Mouse (Mus musculus): ENCODE results near the gene Rpl36al. TPM values are rescaled to one million over a fixed set of nuclear protein-coding genes. Genes with fewer than 3 reads are reported as not detected.

The Rpl36al gene
- 409 and 448 TPM in 2 replicates for polyA plus RNA-seq (2016; fragmentation: Nextera tagmentation; extraction: Ambion mirVana)

- Histone ChIP-seq H3K36me3 (peaks cover 14% of the 10 kb centered on the region), H3K27me3 (no peaks in the 10 kb centered on the region), H3K4me1 (peaks cover 19% of the 10 kb centered on the region), H3K4me2 (replicated peaks) (peak within 1 kb of the TSS; percentile 92), H3K9me3 (replicated peaks) (no peaks in the 10 kb centered on the region), H3K9ac (peak within 1 kb of the TSS; percentile 95), H3K4me3 (peak within 1 kb of the TSS; percentile 91), H3K27ac (peak within 1 kb of the TSS; percentile 95)
- ATAC-seq (ENCODE audit: low FRiP score) = peak; percentile 99
- WGBS = 1% methylated on average over 84 of the region's 84 CpGs
Observed at GRCm38 (mm10) chr12:69183583-69184308, at the start of gene Rpl36al, which contains the start of gene Mgat2. TSS of gene Rpl36al (minus strand) at chr12:69184083. TSS of gene Mgat2 (plus strand) at chr12:69184157.

- Histone ChIP-seq H3K9ac (no peak overlapping the region), H3K4me3 (no peak overlapping the region), H3K27ac (no peak overlapping the region), H3K36me3 (no peaks in the 10 kb centered on the region), H3K4me1 (no peaks in the 10 kb centered on the region; the same call in 1 of the 2 replicates), H3K27me3 (no peaks in the 10 kb centered on the region), H3K4me2 (replicated peaks) (no peak overlapping the region), H3K9me3 (replicated peaks) (no peaks in the 10 kb centered on the region)
- 68% methylated on average over 2 of the region's 2 CpGs for whole genome bisulfite sequencing
- ATAC-seq (ENCODE audit: low FRiP score) = no peak
Observed at GRCm38 (mm10) chr12:69229251-69229650, 45.4 kb upstream of the Rpl36al start.

- WGBS = 1% methylated on average over 37 of the region's 37 CpGs
- peak within 1 kb of the TSS; percentile 69 for H3K4me3 ChIP-seq
- no peaks in the 10 kb centered on the region for H3K36me3 ChIP-seq
- peak within 1 kb of the TSS; percentile 56 for H3K9ac ChIP-seq
- H3K4me2 ChIP-seq (replicated peaks) = peak within 1 kb of the TSS; percentile 59
- no peaks in the 10 kb centered on the region for H3K9me3 ChIP-seq (replicated peaks)
- no peaks in the 10 kb centered on the region for H3K27me3 ChIP-seq
- H3K4me1 ChIP-seq = no peaks in the 10 kb centered on the region; the same call in 1 of the 2 replicates
- peak within 1 kb of the TSS; percentile 78 for H3K27ac ChIP-seq
- peak; percentile 94 for ATAC-seq (ENCODE audit: low FRiP score)
Observed at GRCm38 (mm10) chr12:69227776-69228466, 44.0 kb upstream of the Rpl36al start, which contains the start of gene Pole2. TSS of gene Pole2 (minus strand) at chr12:69228195.

- H3K4me1 ChIP-seq = no peaks in the 10 kb centered on the region
- no peaks in the 10 kb centered on the region for H3K27me3 ChIP-seq
- no peak overlapping the region for H3K4me2 ChIP-seq (replicated peaks)
- no peaks in the 10 kb centered on the region for H3K9me3 ChIP-seq (replicated peaks)
- 91% methylated on average over 19 of the region's 19 CpGs for WGBS
- ATAC-seq (ENCODE audit: low FRiP score) = no peak
- H3K36me3 ChIP-seq = peaks cover 10% of the 10 kb centered on the region
- H3K27ac ChIP-seq = no peak overlapping the region
- no peak overlapping the region for H3K4me3 ChIP-seq
- H3K9ac ChIP-seq = no peak overlapping the region
Observed at GRCm38 (mm10) chr12:69220613-69221277, 36.9 kb upstream of the Rpl36al start.

GRCm38 (mm10) chr12:69216587-69216986 is 32.7 kb upstream of the Rpl36al start:
- Histone ChIP-seq H3K4me1 (no peaks in the 10 kb centered on the region), H3K4me3 (no peak overlapping the region), H3K27ac (no peak overlapping the region), H3K9me3 (replicated peaks) (no peaks in the 10 kb centered on the region), H3K36me3 (peaks cover 24% of the 10 kb centered on the region), H3K4me2 (replicated peaks) (no peak overlapping the region), H3K27me3 (no peaks in the 10 kb centered on the region), H3K9ac (no peak overlapping the region)
- 97% methylated on average over 7 of the region's 7 CpGs for WGBS
- no peak for ATAC-seq (ENCODE audit: low FRiP score)

GRCm38 (mm10) chr12:69215000-69215785 is 31.3 kb upstream of the Rpl36al start:
- peaks cover 22% of the 10 kb centered on the region for H3K36me3 ChIP-seq

GRCm38 (mm10) chr12:69214393-69214792 is 30.5 kb upstream of the Rpl36al start:
- no peak overlapping the region for H3K4me2 ChIP-seq (replicated peaks)
- peaks cover 22% of the 10 kb centered on the region for H3K36me3 ChIP-seq
- ATAC-seq (ENCODE audit: low FRiP score) = no peak
- H3K4me3 ChIP-seq = no peak overlapping the region
- H3K27me3 ChIP-seq = no peaks in the 10 kb centered on the region
- H3K9ac ChIP-seq = no peak overlapping the region
- no peaks in the 10 kb centered on the region for H3K9me3 ChIP-seq (replicated peaks)
- H3K27ac ChIP-seq = no peak overlapping the region
- H3K4me1 ChIP-seq = no peaks in the 10 kb centered on the region
- WGBS = 96% methylated on average over 7 of the region's 7 CpGs

More at GRCm38 (mm10) chr12:69215000-69215785, 31.3 kb upstream of the Rpl36al start:
- no peaks in the 10 kb centered on the region for H3K4me1 ChIP-seq
- no peaks in the 10 kb centered on the region for H3K27me3 ChIP-seq
- H3K4me2 ChIP-seq (replicated peaks) = no peak overlapping the region
- H3K4me3 ChIP-seq = no peak overlapping the region
- 92% methylated on average over 3 of the region's 3 CpGs for WGBS
- H3K9me3 ChIP-seq (replicated peaks) = no peaks in the 10 kb centered on the region
- H3K9ac ChIP-seq = no peak overlapping the region
- no peak for ATAC-seq (ENCODE audit: low FRiP score)
- H3K27ac ChIP-seq = no peak overlapping the region

- Histone ChIP-seq H3K27me3 (no peaks in the 10 kb centered on the region), H3K36me3 (peaks cover 20% of the 10 kb centered on the region; the same call in 1 of the 2 replicates), H3K9me3 (replicated peaks) (no peaks in the 10 kb centered on the region), H3K9ac (no peak overlapping the region), H3K4me3 (no peak overlapping the region), H3K4me2 (replicated peaks) (no peak overlapping the region), H3K27ac (no peak overlapping the region), H3K4me1 (no peaks in the 10 kb centered on the region)
- ATAC-seq (ENCODE audit: low FRiP score) = no peak
- 93% methylated on average over 13 of the region's 13 CpGs for WGBS
Observed at GRCm38 (mm10) chr12:69213186-69213777, 29.4 kb upstream of the Rpl36al start.

- no peaks in the 10 kb centered on the region for H3K4me1 ChIP-seq
- peaks cover 21% of the 10 kb centered on the region; the same call in 1 of the 2 replicates for H3K36me3 ChIP-seq
- no peaks in the 10 kb centered on the region for H3K27me3 ChIP-seq
- WGBS = 87% methylated on average over 5 of the region's 5 CpGs
- no peak overlapping the region for H3K27ac ChIP-seq
- no peak overlapping the region for H3K9ac ChIP-seq
- no peak for ATAC-seq (ENCODE audit: low FRiP score)
- H3K4me2 ChIP-seq (replicated peaks) = no peak overlapping the region
- no peaks in the 10 kb centered on the region for H3K9me3 ChIP-seq (replicated peaks)
- H3K4me3 ChIP-seq = no peak overlapping the region
Observed at GRCm38 (mm10) chr12:69211057-69211456, 27.2 kb upstream of the Rpl36al start.

GRCm38 (mm10) chr12:69210056-69210979 is 26.4 kb upstream of the Rpl36al start:
- no peaks in the 10 kb centered on the region for H3K27me3 ChIP-seq
- no peak for ATAC-seq (ENCODE audit: low FRiP score)
- H3K9ac ChIP-seq = no peak overlapping the region
- no peaks in the 10 kb centered on the region for H3K9me3 ChIP-seq (replicated peaks)
- WGBS = 85% methylated on average over 18 of the region's 18 CpGs
- no peak overlapping the region for H3K27ac ChIP-seq
- H3K4me2 ChIP-seq (replicated peaks) = no peak overlapping the region
- no peak overlapping the region for H3K4me3 ChIP-seq
- no peaks in the 10 kb centered on the region for H3K4me1 ChIP-seq
- H3K36me3 ChIP-seq = peaks cover 21% of the 10 kb centered on the region; the same call in 1 of the 2 replicates
